Mouse (Mus musculus) MEL (cell line): Measurements from ENCODE around the gene Casp1. TPM values are rescaled to one million over a fixed set of nuclear protein-coding genes. Genes with fewer than 3 reads are reported as not detected.

ENCODE experiments used
- DNase-seq: peaks from one replicate; pipeline ENCODE4 v3.0.0; 2011; ENCODE audit warnings: low read depth, low spot score
- H3K27ac ChIP-seq: 2 replicates; pipeline ENCODE4 v1.5.1; 2012; ENCODE audit warnings: low read depth, mild to moderate bottlenecking, control low read depth, low read length, moderate library complexity; ENCODE audit not compliant: control insufficient read depth
- H3K27me3 ChIP-seq, 2 experiments: fragments of 150-350 bp in 1 of 2; sonication (generic) in 1 of 2; 2 replicates each; pipeline ENCODE4 v1.6.1; 2012; ENCODE audit warnings: low read length in 2 of 2, mild to moderate bottlenecking in 2 of 2, improper control_type of control experiment in 1 of 2, moderate library complexity in 1 of 2; ENCODE audit not compliant: insufficient read depth in 2 of 2, control insufficient read depth in 1 of 2
- H3K36me3 ChIP-seq, 2 experiments: 2 replicates each; pipeline ENCODE4 v1.6.1; 2012 to 2014; ENCODE audit warnings: low read length in 2 of 2, improper control_type of control experiment in 1 of 2, inconsistent platforms in 1 of 2, mild to moderate bottlenecking in 1 of 2; ENCODE audit not compliant: insufficient read depth in 2 of 2, control insufficient read depth in 1 of 2
- H3K4me1 ChIP-seq, 2 experiments: fragments of 150-350 bp in 1 of 2; sonication (generic) in 1 of 2; 2 replicates each; pipeline ENCODE4 v1.6.1; 2012; ENCODE audit warnings: low read length in 2 of 2, improper control_type of control experiment in 1 of 2, mild to moderate bottlenecking in 1 of 2; ENCODE audit not compliant: insufficient read depth in 2 of 2, control insufficient read depth in 1 of 2
- H3K4me3 ChIP-seq, 2 experiments: fragments of 150-350 bp in 1 of 2; sonication (generic) in 1 of 2; 2 replicates each; pipeline ENCODE4 v1.5.1; 2012; ENCODE audit warnings: low read depth in 2 of 2, low read length in 2 of 2, mild to moderate bottlenecking in 2 of 2, moderate library complexity in 2 of 2, control low read depth in 1 of 2, improper control_type of control experiment in 1 of 2; ENCODE audit not compliant: control insufficient read depth in 1 of 2, insufficient read depth in 1 of 2
- H3K79me2 ChIP-seq: 2 replicates; pipeline ENCODE4 v1.6.1; 2012; ENCODE audit warnings: mild to moderate bottlenecking, low read length, moderate library complexity; ENCODE audit not compliant: control insufficient read depth, poor library complexity, insufficient read depth
- H3K9ac ChIP-seq: 2 replicates; pipeline ENCODE4 v1.6.1; 2012; ENCODE audit warnings: low read depth, mild to moderate bottlenecking, control low read depth, low read length, moderate library complexity; ENCODE audit not compliant: control insufficient read depth, poor library complexity, severe bottlenecking
- H3K9me3 ChIP-seq: fragments of 150-350 bp; sonication (generic); replicated peaks from 2 replicates; pipeline ENCODE4 v1.6.1; 2012; ENCODE audit warnings: mild to moderate bottlenecking, low read length, improper control_type of control experiment, moderate library complexity; ENCODE audit not compliant: insufficient read depth
- EP300 ChIP-seq, 2 experiments: IDR thresholded peaks; 2 replicates each; pipeline ENCODE4 v1.6.1; 2011; ENCODE audit warnings: improper control_type of control experiment in 2 of 2, low read length in 2 of 2, low read depth in 1 of 2, mild to moderate bottlenecking in 1 of 2
- ETS1 ChIP-seq: IDR thresholded peaks from 2 replicates; pipeline ENCODE4 v1.6.1; 2012; ENCODE audit warnings: low read depth, mild to moderate bottlenecking, inconsistent platforms, low read length, improper control_type of control experiment, moderate library complexity
- GABPA ChIP-seq: IDR thresholded peaks from 2 replicates; pipeline ENCODE4 v1.6.1; 2012; ENCODE audit warnings: low read depth, mild to moderate bottlenecking, inconsistent platforms, low read length, improper control_type of control experiment, moderate library complexity
- HCFC1 ChIP-seq: IDR thresholded peaks from 2 replicates; pipeline ENCODE4 v1.6.1; 2012; ENCODE audit warnings: low read depth, mild to moderate bottlenecking, inconsistent platforms, low read length, improper control_type of control experiment, moderate library complexity
- MAFK ChIP-seq: IDR thresholded peaks from 2 replicates; pipeline ENCODE4 v1.6.1; 2011; ENCODE audit warnings: low read depth, mild to moderate bottlenecking, low read length, improper control_type of control experiment, borderline replicate concordance
- MAX ChIP-seq: IDR thresholded peaks from 2 replicates; pipeline ENCODE4 v1.6.1; 2011; ENCODE audit warnings: low read length, improper control_type of control experiment
- MXI1 ChIP-seq: IDR thresholded peaks from 2 replicates; pipeline ENCODE4 v1.6.1; 2011; ENCODE audit warnings: mild to moderate bottlenecking, low read depth, low read length, improper control_type of control experiment
- MYB ChIP-seq: IDR thresholded peaks from 2 replicates; pipeline ENCODE4 v1.6.1; 2011; ENCODE audit warnings: mild to moderate bottlenecking, low read depth, low read length, improper control_type of control experiment
- SMC3 ChIP-seq: IDR thresholded peaks from 2 replicates; pipeline ENCODE4 v1.6.1; 2011; ENCODE audit warnings: low read depth, low read length, improper control_type of control experiment
- TBP ChIP-seq: IDR thresholded peaks from 2 replicates; pipeline ENCODE4 v1.8.0; 2011; ENCODE audit warnings: low read depth, low read length, improper control_type of control experiment
- ZKSCAN1 ChIP-seq: IDR thresholded peaks from 2 replicates; pipeline ENCODE4 v1.6.1; 2012; ENCODE audit warnings: low read depth, mild to moderate bottlenecking, inconsistent platforms, low read length, improper control_type of control experiment, moderate library complexity
- polyA plus RNA-seq, 2 experiments: library from polyadenylated mRNA; stranded (reverse) in 1 of 2; unstranded in 1 of 2; fragments of >175 nt in 1 of 2; fragments of >200 nt in 1 of 2; gene quantifications; 2 replicates each; pipeline versions ENCODE4 v1.2.1 to v1.2.4; 2012; ENCODE audit warnings: low replicate concordance in 2 of 2, low read depth in 1 of 2; ENCODE audit not compliant: insufficient read length in 2 of 2, insufficient read depth in 1 of 2, missing spikeins in 1 of 2
- total RNA-seq: library from RNA; depleted of rRNA; stranded (reverse); fragments of 300-350 nt; gene quantifications from 2 replicates; pipeline ENCODE4 v1.2.3, GENCODE M21; 2012

Gene Casp1
- total and polyA plus RNA-seq, 3 experiments = 0.17 to 0.73 TPM; not detected in 1

DNA sequence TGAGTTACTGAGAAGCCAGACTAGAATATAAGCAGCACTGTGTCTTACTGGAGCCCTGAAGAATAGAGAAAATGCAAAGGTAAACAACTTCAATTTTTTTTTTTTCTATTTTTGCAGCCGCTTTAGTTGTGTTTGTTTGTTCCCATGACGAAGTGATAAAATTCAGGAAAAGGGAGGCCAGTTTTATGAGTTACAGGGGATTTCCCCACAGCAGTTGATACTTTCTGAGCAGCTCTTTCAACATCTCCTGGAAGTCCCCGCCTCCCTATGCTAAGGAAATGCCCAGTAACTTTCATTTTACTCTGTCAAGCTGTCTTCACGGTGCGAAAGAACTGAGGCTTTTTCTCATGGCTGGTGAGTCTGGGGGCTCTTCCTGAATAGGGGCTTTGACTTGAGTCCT, 10.2 kb downstream of the Casp1 start, which contains the start of gene Casp4:
TSS of gene Casp4 (plus strand) at position 268 of the 400 bp plus-strand sequence.
- DNase-seq = peak; percentile 42
- Histone ChIP-seq H3K36me3 (no peaks in the 10 kb centered on the region; a peak in 1 of 4 replicates), H3K27ac (no peak within 1 kb of the TSS), H3K4me1 (no peaks in the 10 kb centered on the region), H3K4me3 (peak within 1 kb of the TSS; percentile 64 to 75), H3K9me3 (no peaks in the 10 kb centered on the region), H3K9ac (peak within 1 kb of the TSS; percentile 52), H3K79me2 (no peaks in the 10 kb centered on the region), H3K27me3 (no peaks in the 10 kb centered on the region)
- TF ChIP-seq MYB = no peak
- no peak for TF ChIP-seq GABPA
- no peak for TF ChIP-seq MAX
- TF ChIP-seq ZKSCAN1 = no peak

- no peaks in the 10 kb centered on the region; a peak in 1 of 4 replicates for H3K36me3 ChIP-seq
- no peaks in the 10 kb centered on the region for H3K4me1 ChIP-seq
- H3K27me3 ChIP-seq = no peaks in the 10 kb centered on the region
- no peaks in the 10 kb centered on the region for H3K79me2 ChIP-seq
- peak; percentile 93; the same call in 1 of the 2 replicates for TF ChIP-seq MAFK
- TF ChIP-seq MXI1 = no peak
- H3K9ac ChIP-seq = no peak overlapping the region
- DNase-seq = no peak
- no peak overlapping the region for H3K4me3 ChIP-seq
- no peak overlapping the region for H3K27ac ChIP-seq
- no peaks in the 10 kb centered on the region for H3K9me3 ChIP-seq
Measured at GRCm38 (mm10) chr9:5310112-5310511, 11.8 kb downstream of the Casp1 start.

DNA sequence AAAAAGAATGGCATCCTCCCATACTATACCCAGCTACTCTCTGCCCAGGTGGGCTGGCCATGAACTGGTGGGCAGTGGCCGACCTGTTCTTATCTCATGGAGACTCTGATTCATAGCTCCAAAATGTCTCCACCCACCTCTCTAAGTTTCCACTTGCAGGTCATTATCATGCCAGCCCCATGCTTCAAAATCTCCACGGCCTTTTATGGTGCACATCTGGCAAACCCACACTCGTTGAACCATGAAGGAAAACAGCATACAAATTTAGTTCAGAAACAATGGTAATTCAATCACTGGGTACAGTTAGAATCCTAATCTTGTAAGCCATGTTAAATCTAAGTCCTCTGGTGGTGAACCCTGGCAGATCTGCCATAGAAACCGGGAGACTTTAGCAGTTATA, 13.1 kb downstream of the Casp1 start:
- H3K9me3 ChIP-seq = no peaks in the 10 kb centered on the region
- H3K9ac ChIP-seq = no peak overlapping the region
- no peaks in the 10 kb centered on the region; a peak in 1 of 4 replicates for H3K36me3 ChIP-seq
- H3K4me3 ChIP-seq = no peak overlapping the region
- no peak overlapping the region for H3K27ac ChIP-seq
- TF ChIP-seq SMC3 = no peak
- no peak for TF ChIP-seq EP300 (IDR thresholded peaks at IDR 0.05; ENCODE audit: low read depth in 1 of 2, low read length in 2 of 2)
- TF ChIP-seq ETS1 = no peak
- no peak for TF ChIP-seq HCFC1
- TF ChIP-seq TBP = no peak
- H3K4me1 ChIP-seq = no peaks in the 10 kb centered on the region
- H3K79me2 ChIP-seq = no peaks in the 10 kb centered on the region
- DNase-seq = no peak
- no peaks in the 10 kb centered on the region for H3K27me3 ChIP-seq
